Mouse (Mus musculus) myocyte (in vitro differentiated cells): ENCODE measurements around the gene Tbr1. TPM values are rescaled to one million over a fixed set of nuclear protein-coding genes. Genes with fewer than 3 reads are reported as not detected.

Source experiments
- H3K27me3 ChIP-seq: one replicate; pipeline ENCODE4 v1.6.1; 2011; ENCODE audit not compliant: control insufficient read depth, insufficient read depth, insufficient read length
- H3K36me3 ChIP-seq: one replicate; pipeline ENCODE4 v1.6.1; 2011; ENCODE audit not compliant: control insufficient read depth, insufficient read depth
- H3K4me2 ChIP-seq: one replicate; pipeline ENCODE4 v1.6.1; 2011; ENCODE audit warnings: low read depth, control low read depth
- H3K4me3 ChIP-seq: one replicate; pipeline ENCODE4 v1.5.1; 2011; ENCODE audit warnings: mild to moderate bottlenecking, control low read depth, moderate library complexity
- H3K79me2 ChIP-seq: one replicate; pipeline ENCODE4 v1.6.1; 2011; ENCODE audit not compliant: control insufficient read depth, insufficient read depth
- H3ac ChIP-seq: one replicate; pipeline ENCODE4 v1.6.1; 2011; ENCODE audit not compliant: control insufficient read depth, insufficient read length
- CEBPB ChIP-seq: IDR thresholded peaks from 2 replicates; pipeline ENCODE4 v1.6.1; 2011; ENCODE audit warnings: mild to moderate bottlenecking, moderate library complexity; ENCODE audit not compliant: poor library complexity, insufficient read depth, severe bottlenecking
- E2F4 ChIP-seq: IDR thresholded peaks from one replicate; pipeline ENCODE4 v1.6.1; 2011; ENCODE audit warnings: mild to moderate bottlenecking, control low read depth, moderate library complexity; ENCODE audit not compliant: insufficient read depth
- MAX ChIP-seq: IDR thresholded peaks from one replicate; pipeline ENCODE4 v1.6.1; 2011; ENCODE audit warnings: low read depth, mild to moderate bottlenecking, control low read depth
- MYOD1 ChIP-seq, 3 experiments: IDR thresholded peaks; one replicate each; pipeline ENCODE4 v1.6.1; 2011; ENCODE audit warnings: control low read depth in 2 of 3, low read depth in 2 of 3, mild to moderate bottlenecking in 2 of 3, moderate library complexity in 1 of 3; ENCODE audit not compliant: insufficient read length in 2 of 3, control insufficient read depth in 1 of 3
- MYOG ChIP-seq, 3 experiments: IDR thresholded peaks; one replicate each; pipeline ENCODE4 v1.6.1; 2011; ENCODE audit warnings: control low read depth in 2 of 3, low read depth in 2 of 3, mild to moderate bottlenecking in 2 of 3; ENCODE audit not compliant: insufficient read length in 2 of 3, control insufficient read depth in 1 of 3, insufficient read depth in 1 of 3
- POLR2A ChIP-seq: IDR thresholded peaks from one replicate; pipeline ENCODE4 v1.6.1; 2011; ENCODE audit warnings: low read depth, mild to moderate bottlenecking, control low read depth, moderate library complexity; ENCODE audit not compliant: insufficient read length
- POLR2AphosphoS2 ChIP-seq: IDR thresholded peaks from one replicate; pipeline ENCODE4 v1.6.1; 2011; ENCODE audit warnings: low read depth, control low read depth; ENCODE audit not compliant: insufficient read length
- REST ChIP-seq: IDR thresholded peaks from one replicate; pipeline ENCODE4 v1.6.1; 2011; ENCODE audit warnings: mild to moderate bottlenecking, control low read depth, moderate library complexity; ENCODE audit not compliant: insufficient read depth, insufficient read length
- SRF ChIP-seq: IDR thresholded peaks from one replicate; pipeline ENCODE4 v1.6.1; 2011; ENCODE audit warnings: low read depth; ENCODE audit not compliant: control insufficient read depth, insufficient read length
- TCF12 ChIP-seq: IDR thresholded peaks from one replicate; pipeline ENCODE4 v1.6.1; 2011; ENCODE audit warnings: mild to moderate bottlenecking, control low read depth; ENCODE audit not compliant: poor library complexity, insufficient read depth, severe bottlenecking
- TCF3 ChIP-seq: IDR thresholded peaks from one replicate; pipeline ENCODE4 v1.6.1; 2011; ENCODE audit warnings: low read depth, control low read depth; ENCODE audit not compliant: insufficient read length
- USF1 ChIP-seq: IDR thresholded peaks from one replicate; pipeline ENCODE4 v1.6.1; 2011; ENCODE audit warnings: low read depth, mild to moderate bottlenecking, control low read depth, moderate library complexity
- polyA plus RNA-seq: library from polyadenylated mRNA; unstranded; fragments of >200 nt; fragmentation: generic; extraction: Trizol; gene quantifications from one replicate; pipeline ENCODE4 v1.2.1, GENCODE M21; 2012; ENCODE audit warnings: missing spikeins

Tbr1 gene
- polyA plus RNA-seq, 1 experiment = 0.01 TPM

- TF ChIP-seq MAX (no peak), MYOD1 (IDR thresholded peaks at IDR 0.05; ENCODE audit: control insufficient read depth in 1 of 3, insufficient read length in 2 of 3, low read depth in 2 of 3) (no peak), TCF3 (no peak), USF1 (no peak), TCF12 (no peak), CEBPB (no peak), SRF (no peak), POLR2A (no peak), POLR2AphosphoS2 (no peak), REST (no peak)
- peaks cover 18% of the 10 kb centered on the region for H3K36me3 ChIP-seq
- no peaks in the 10 kb centered on the region for H3K27me3 ChIP-seq
- H3K4me2 ChIP-seq = no peak overlapping the region
- no peak overlapping the region for H3K4me3 ChIP-seq
- H3ac ChIP-seq = no peak overlapping the region
- no peaks in the 10 kb centered on the region for H3K79me2 ChIP-seq
Observed at GRCm38 (mm10) chr2:61803443-61804367, 975 bp downstream of the Tbr1 start.

GRCm38 (mm10) chr2:61804382-61804840 lies 1.7 kb downstream of the Tbr1 start:
- H3K4me2 ChIP-seq = no peak overlapping the region
- no peaks in the 10 kb centered on the region for H3K79me2 ChIP-seq
- peaks cover 18% of the 10 kb centered on the region for H3K36me3 ChIP-seq
- H3K4me3 ChIP-seq = no peak overlapping the region
- TF ChIP-seq POLR2AphosphoS2 (no peak), CEBPB (no peak), POLR2A (no peak), MYOG (IDR thresholded peaks at IDR 0.05; ENCODE audit: control insufficient read depth in 1 of 3, insufficient read depth in 1 of 3, insufficient read length in 2 of 3, low read depth in 2 of 3) (no peak), TCF3 (no peak), MYOD1 (IDR thresholded peaks at IDR 0.05; ENCODE audit: control insufficient read depth in 1 of 3, insufficient read length in 2 of 3, low read depth in 2 of 3) (no peak), REST (no peak), USF1 (no peak), MAX (no peak), TCF12 (no peak), SRF (no peak), E2F4 (no peak)
- no peaks in the 10 kb centered on the region for H3K27me3 ChIP-seq
- no peak overlapping the region for H3ac ChIP-seq

GRCm38 (mm10) chr2:61804841-61805540 lies 2.3 kb downstream of the Tbr1 start:
- Histone ChIP-seq H3K4me3 (no peak overlapping the region), H3K4me2 (no peak overlapping the region), H3ac (no peak overlapping the region), H3K36me3 (peaks cover 15% of the 10 kb centered on the region), H3K27me3 (no peaks in the 10 kb centered on the region), H3K79me2 (no peaks in the 10 kb centered on the region)
- TF ChIP-seq POLR2A = no peak
- TF ChIP-seq TCF3 = no peak
- no peak for TF ChIP-seq POLR2AphosphoS2
- TF ChIP-seq E2F4 = no peak
- TF ChIP-seq MAX = no peak
- no peak for TF ChIP-seq REST
- TF ChIP-seq TCF12 = no peak
- no peak for TF ChIP-seq CEBPB
- no peak for TF ChIP-seq USF1
- no peak for TF ChIP-seq MYOG (IDR thresholded peaks at IDR 0.05; ENCODE audit: control insufficient read depth in 1 of 3, insufficient read depth in 1 of 3, insufficient read length in 2 of 3, low read depth in 2 of 3)
- no peak for TF ChIP-seq MYOD1 (IDR thresholded peaks at IDR 0.05; ENCODE audit: control insufficient read depth in 1 of 3, insufficient read length in 2 of 3, low read depth in 2 of 3)
- no peak for TF ChIP-seq SRF

- H3K4me3 ChIP-seq = no peak overlapping the region
- no peak for TF ChIP-seq E2F4
- no peak for TF ChIP-seq SRF
- TF ChIP-seq CEBPB = no peak
- TF ChIP-seq POLR2A = no peak
- TF ChIP-seq MYOD1 (IDR thresholded peaks at IDR 0.05; ENCODE audit: control insufficient read depth in 1 of 3, insufficient read length in 2 of 3, low read depth in 2 of 3) = no peak
- TF ChIP-seq USF1 = no peak
- TF ChIP-seq TCF3 = no peak
- TF ChIP-seq REST = no peak
- TF ChIP-seq MYOG (IDR thresholded peaks at IDR 0.05; ENCODE audit: control insufficient read depth in 1 of 3, insufficient read depth in 1 of 3, insufficient read length in 2 of 3, low read depth in 2 of 3) = no peak
- TF ChIP-seq MAX = no peak
- TF ChIP-seq TCF12 = no peak
- no peak for TF ChIP-seq POLR2AphosphoS2
- no peaks in the 10 kb centered on the region for H3K27me3 ChIP-seq
- peaks cover 7% of the 10 kb centered on the region for H3K36me3 ChIP-seq
- no peaks in the 10 kb centered on the region for H3K79me2 ChIP-seq
- no peak overlapping the region for H3ac ChIP-seq
- H3K4me2 ChIP-seq = no peak overlapping the region
Observed at GRCm38 (mm10) chr2:61805541-61806345, 3.0 kb downstream of the Tbr1 start.
